Mouse (Mus musculus) MEL (cell line): ENCODE measurements around the gene Zfp128. TPM values are rescaled to one million over a fixed set of nuclear protein-coding genes. Genes with fewer than 3 reads are reported as not detected.
"Not testable (repeated sequence)": the region's sequence is repeated elsewhere in the genome, so short reads cannot be mapped to it uniquely, and the experiment has no call there.

Source experiments
- DNase-seq: peaks from one replicate; pipeline ENCODE4 v3.0.0; 2011; ENCODE audit warnings: low read depth, low spot score
- H3K27ac ChIP-seq: 2 replicates; pipeline ENCODE4 v1.5.1; 2012; ENCODE audit warnings: low read depth, mild to moderate bottlenecking, control low read depth, low read length, moderate library complexity; ENCODE audit not compliant: control insufficient read depth
- H3K27me3 ChIP-seq, 2 experiments: fragments of 150-350 bp in 1 of 2; sonication (generic) in 1 of 2; 2 replicates each; pipeline ENCODE4 v1.6.1; 2012; ENCODE audit warnings: low read length in 2 of 2, mild to moderate bottlenecking in 2 of 2, improper control_type of control experiment in 1 of 2, moderate library complexity in 1 of 2; ENCODE audit not compliant: insufficient read depth in 2 of 2, control insufficient read depth in 1 of 2
- H3K36me3 ChIP-seq, 2 experiments: 2 replicates each; pipeline ENCODE4 v1.6.1; 2012 to 2014; ENCODE audit warnings: low read length in 2 of 2, improper control_type of control experiment in 1 of 2, inconsistent platforms in 1 of 2, mild to moderate bottlenecking in 1 of 2; ENCODE audit not compliant: insufficient read depth in 2 of 2, control insufficient read depth in 1 of 2
- H3K4me1 ChIP-seq, 2 experiments: fragments of 150-350 bp in 1 of 2; sonication (generic) in 1 of 2; 2 replicates each; pipeline ENCODE4 v1.6.1; 2012; ENCODE audit warnings: low read length in 2 of 2, improper control_type of control experiment in 1 of 2, mild to moderate bottlenecking in 1 of 2; ENCODE audit not compliant: insufficient read depth in 2 of 2, control insufficient read depth in 1 of 2
- H3K4me3 ChIP-seq, 2 experiments: fragments of 150-350 bp in 1 of 2; sonication (generic) in 1 of 2; 2 replicates each; pipeline ENCODE4 v1.5.1; 2012; ENCODE audit warnings: low read depth in 2 of 2, low read length in 2 of 2, mild to moderate bottlenecking in 2 of 2, moderate library complexity in 2 of 2, control low read depth in 1 of 2, improper control_type of control experiment in 1 of 2; ENCODE audit not compliant: control insufficient read depth in 1 of 2, insufficient read depth in 1 of 2
- H3K79me2 ChIP-seq: 2 replicates; pipeline ENCODE4 v1.6.1; 2012; ENCODE audit warnings: mild to moderate bottlenecking, low read length, moderate library complexity; ENCODE audit not compliant: control insufficient read depth, poor library complexity, insufficient read depth
- H3K9ac ChIP-seq: 2 replicates; pipeline ENCODE4 v1.6.1; 2012; ENCODE audit warnings: low read depth, mild to moderate bottlenecking, control low read depth, low read length, moderate library complexity; ENCODE audit not compliant: control insufficient read depth, poor library complexity, severe bottlenecking
- H3K9me3 ChIP-seq: fragments of 150-350 bp; sonication (generic); replicated peaks from 2 replicates; pipeline ENCODE4 v1.6.1; 2012; ENCODE audit warnings: mild to moderate bottlenecking, low read length, improper control_type of control experiment, moderate library complexity; ENCODE audit not compliant: insufficient read depth
- CTCF ChIP-seq, 3 experiments: IDR thresholded peaks in 2 of 3; conservative IDR thresholded peaks in 1 of 3; 2 replicates each; pipeline ENCODE4 v1.5.1; 2011 to 2012; ENCODE audit warnings: low read length in 3 of 3, low read depth in 2 of 3, mild to moderate bottlenecking in 2 of 3, improper control_type of control experiment in 1 of 3, inconsistent platforms in 1 of 3, mixed read lengths in 1 of 3, moderate library complexity in 1 of 3; ENCODE audit not compliant: control insufficient read depth in 1 of 3, insufficient read depth in 1 of 3, poor library complexity in 1 of 3, severe bottlenecking in 1 of 3
- E2F4 ChIP-seq: IDR thresholded peaks from 2 replicates; pipeline ENCODE4 v1.6.1; 2011; ENCODE audit warnings: low read depth, low read length, improper control_type of control experiment, borderline replicate concordance
- EP300 ChIP-seq, 2 experiments: IDR thresholded peaks; 2 replicates each; pipeline ENCODE4 v1.6.1; 2011; ENCODE audit warnings: improper control_type of control experiment in 2 of 2, low read length in 2 of 2, low read depth in 1 of 2, mild to moderate bottlenecking in 1 of 2
- GABPA ChIP-seq: IDR thresholded peaks from 2 replicates; pipeline ENCODE4 v1.6.1; 2012; ENCODE audit warnings: low read depth, mild to moderate bottlenecking, inconsistent platforms, low read length, improper control_type of control experiment, moderate library complexity
- HCFC1 ChIP-seq: IDR thresholded peaks from 2 replicates; pipeline ENCODE4 v1.6.1; 2012; ENCODE audit warnings: low read depth, mild to moderate bottlenecking, inconsistent platforms, low read length, improper control_type of control experiment, moderate library complexity
- KAT2A ChIP-seq: conservative IDR thresholded peaks from 2 replicates; pipeline ENCODE4 v1.6.1; 2012; ENCODE audit warnings: low read depth, low read length, improper control_type of control experiment, inconsistent platforms
- MYC ChIP-seq: IDR thresholded peaks from 2 replicates; pipeline ENCODE4 v1.6.1; 2011; ENCODE audit warnings: low read depth, mild to moderate bottlenecking, low read length, improper control_type of control experiment, moderate library complexity
- NELFE ChIP-seq: IDR thresholded peaks from 2 replicates; pipeline ENCODE4 v1.6.1; 2011; ENCODE audit warnings: low read depth, low read length, improper control_type of control experiment
- RAD21 ChIP-seq: IDR thresholded peaks from 2 replicates; pipeline ENCODE4 v1.6.1; 2011; ENCODE audit warnings: mild to moderate bottlenecking, low read depth, low read length, improper control_type of control experiment
- SIN3A ChIP-seq: IDR thresholded peaks from 2 replicates; pipeline ENCODE4 v1.6.1; 2012; ENCODE audit warnings: low read length, improper control_type of control experiment, inconsistent platforms
- SMC3 ChIP-seq: IDR thresholded peaks from 2 replicates; pipeline ENCODE4 v1.6.1; 2011; ENCODE audit warnings: low read depth, low read length, improper control_type of control experiment
- USF1 ChIP-seq: IDR thresholded peaks from 2 replicates; pipeline ENCODE4 v1.6.1; 2014; ENCODE audit warnings: low read depth, mild to moderate bottlenecking, inconsistent platforms, low read length, improper control_type of control experiment, moderate library complexity
- ZC3H11A ChIP-seq: IDR thresholded peaks from 2 replicates; pipeline ENCODE4 v1.6.1; 2012; ENCODE audit warnings: low read depth, mild to moderate bottlenecking, inconsistent platforms, low read length, improper control_type of control experiment
- ZNF384 ChIP-seq: IDR thresholded peaks from 2 replicates; pipeline ENCODE4 v1.6.1; 2012; ENCODE audit warnings: low read depth, mild to moderate bottlenecking, inconsistent platforms, low read length, improper control_type of control experiment
- polyA plus RNA-seq, 2 experiments: library from polyadenylated mRNA; stranded (reverse) in 1 of 2; unstranded in 1 of 2; fragments of >175 nt in 1 of 2; fragments of >200 nt in 1 of 2; gene quantifications; 2 replicates each; pipeline versions ENCODE4 v1.2.1 to v1.2.4; 2012; ENCODE audit warnings: low replicate concordance in 2 of 2, low read depth in 1 of 2; ENCODE audit not compliant: insufficient read length in 2 of 2, insufficient read depth in 1 of 2, missing spikeins in 1 of 2
- total RNA-seq: library from RNA; depleted of rRNA; stranded (reverse); fragments of 300-350 nt; gene quantifications from 2 replicates; pipeline ENCODE4 v1.2.3, GENCODE M21; 2012

The Zfp128 gene
- total and polyA plus RNA-seq, 3 experiments = 1.1 to 1.5 TPM; not detected in 1

DNA sequence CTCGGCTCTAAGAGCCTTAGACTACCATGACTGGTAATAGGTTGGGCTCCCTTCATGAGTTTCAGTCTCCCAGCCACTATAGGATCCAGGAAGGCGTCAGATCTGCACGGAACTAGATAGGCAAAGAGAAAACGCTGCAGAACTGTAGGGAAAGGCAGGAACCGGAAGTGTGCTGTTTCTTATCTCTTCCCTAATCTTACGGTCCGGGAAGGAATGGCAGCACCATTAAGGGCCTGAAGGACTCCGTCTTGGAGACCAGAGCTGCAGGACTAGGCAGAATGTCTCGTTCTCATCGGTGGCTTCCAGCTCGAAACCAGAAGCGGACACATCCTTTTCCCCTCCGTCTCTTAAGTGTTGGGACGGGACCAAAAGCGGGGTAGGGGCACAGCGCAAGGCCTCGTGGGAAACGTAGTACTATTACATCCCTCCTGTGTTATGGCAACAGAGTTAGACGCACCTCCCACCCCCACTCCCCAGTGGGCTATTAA, 29.2 kb downstream of the Zfp128 start (continued):
- TF ChIP-seq CTCF (IDR thresholded peaks at IDR 0.05 in 2 of 3, conservative IDR thresholded peaks at IDR 0.05 in 1 of 3; ENCODE audit: control insufficient read depth in 1 of 3, insufficient read depth in 1 of 3, low read depth in 2 of 3, low read length in 3 of 3, poor library complexity in 1 of 3, severe bottlenecking in 1 of 3) = no peak
- peak; percentile 64 for TF ChIP-seq SIN3A
- TF ChIP-seq, all 39 proteins: peak for 15

DNA sequence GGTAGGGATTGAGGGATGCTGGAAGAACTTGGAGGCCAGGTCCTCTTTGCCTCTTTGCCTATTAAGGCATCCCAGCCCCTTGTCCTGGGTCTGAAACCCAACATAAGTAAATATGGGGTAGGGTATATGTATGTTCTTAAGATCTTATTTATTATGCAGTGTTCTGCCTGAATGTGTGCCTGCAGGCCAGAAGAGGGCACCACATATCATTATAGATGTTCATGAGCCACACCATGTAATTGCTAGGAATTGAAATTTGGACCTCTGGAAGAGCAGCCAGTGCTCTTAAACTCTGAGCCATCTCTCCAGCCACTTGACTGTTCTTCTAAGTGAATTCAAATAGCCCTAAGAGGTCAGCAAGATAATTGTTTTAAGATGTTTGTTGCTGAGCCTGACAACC, 32.6 kb downstream of the Zfp128 start:
- no peak overlapping the region for H3K27ac ChIP-seq
- no peak overlapping the region for H3K4me3 ChIP-seq
- H3K36me3 ChIP-seq = peaks cover 0 to 2% of the 10 kb centered on the region in 2 experiments; a peak in 1 of 4 replicates
- no peaks in the 10 kb centered on the region; the same call in 1 of the 2 replicates for H3K79me2 ChIP-seq
- H3K27me3 ChIP-seq = no peaks in the 10 kb centered on the region
- no peak overlapping the region for H3K9ac ChIP-seq
- peak; percentile 68 for DNase-seq
- peaks cover 0 to 3% of the 10 kb centered on the region in 2 experiments; a peak in 3 of 4 replicates for H3K4me1 ChIP-seq
- TF ChIP-seq NELFE (no peak), MYC (no peak), GABPA (no peak), KAT2A (no peak), E2F4 (no peak), ZC3H11A (0 out of 2 replicates have a peak, but pooled peaks have one; percentile 35), HCFC1 (no peak), CTCF (IDR thresholded peaks at IDR 0.05 in 2 of 3, conservative IDR thresholded peaks at IDR 0.05 in 1 of 3; ENCODE audit: control insufficient read depth in 1 of 3, insufficient read depth in 1 of 3, low read depth in 2 of 3, low read length in 3 of 3, poor library complexity in 1 of 3, severe bottlenecking in 1 of 3) (peak; percentile 40 to 66 (median 54)), USF1 (no peak), ZNF384 (no peak), RAD21 (peak; percentile 54), SMC3 (peak; percentile 63), EP300 (IDR thresholded peaks at IDR 0.05; ENCODE audit: low read depth in 1 of 2, low read length in 2 of 2) (no peak)
- no peaks in the 10 kb centered on the region for H3K9me3 ChIP-seq

DNA sequence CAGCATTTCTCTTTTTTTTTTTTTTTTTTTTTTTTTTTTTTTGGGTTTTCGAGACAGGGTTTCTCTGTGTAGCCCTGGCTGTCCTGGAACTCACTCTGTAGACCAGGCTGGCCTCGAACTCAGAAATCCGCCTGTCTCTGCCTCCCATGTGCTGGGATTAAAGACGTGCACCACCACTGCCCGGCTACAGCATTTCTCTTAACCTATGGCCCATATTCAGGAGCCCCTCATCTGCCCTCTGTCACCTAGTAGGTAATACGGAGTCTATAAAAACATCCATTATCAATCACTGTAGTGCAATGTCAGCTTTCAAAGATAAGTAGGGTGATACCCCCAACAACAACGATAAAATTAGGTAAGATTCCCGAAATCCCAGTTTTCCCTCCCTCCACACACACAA, 39.5 kb downstream of the Zfp128 start:
- Histone ChIP-seq H3K36me3 (peaks cover 14 to 18% of the 10 kb centered on the region in 2 experiments), H3K9ac (peak overlapping the region; percentile 34), H3K4me3 (peak overlapping the region; percentile 35 to 39), H3K79me2 (peaks cover 28% of the 10 kb centered on the region)
- H3K9me3 ChIP-seq, DNase-seq, H3K27me3 ChIP-seq, H3K4me1 ChIP-seq, H3K27ac ChIP-seq: not testable (repeated sequence)
